In the genomic region with DNA sequence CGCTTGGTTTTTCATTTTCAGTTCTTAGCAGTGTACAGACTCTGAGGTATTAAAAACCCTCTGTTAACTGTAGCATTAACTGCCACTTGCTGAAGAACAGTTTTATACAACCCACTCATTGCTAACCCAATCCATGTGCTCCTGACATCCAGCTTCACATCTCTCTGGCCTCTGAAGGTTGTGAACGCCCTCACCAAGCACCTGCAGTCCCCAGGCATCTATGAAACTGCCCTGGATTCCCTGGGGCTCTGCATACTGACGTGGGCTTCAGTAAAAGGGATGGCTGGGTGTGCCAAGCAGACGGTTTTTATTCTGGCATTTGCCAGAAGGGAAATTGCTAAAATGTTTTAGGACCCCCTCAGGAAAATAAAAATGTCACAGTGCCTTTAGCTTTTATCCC, we compare ENCODE assay signal across 19 mouse cellular contexts.
"Had no signal": no experiment of that assay in that cellular context is flagged by ENCODE, and none has a peak within 500 bp of the region (broad histone marks: within the 10 kb centered on the region; RNA-seq: fewer than 3 reads in every experiment).

No protein-coding gene starts in this region.

- H3K4me1 ChIP-seq: liver, embryonic 15.5 days; lung, embryonic 15.5 days; midbrain, embryonic 12.5 days; neural tube, embryonic 12.5 days had no signal

- H3K9me3 ChIP-seq: liver, embryonic 15.5 days; lung, embryonic 15.5 days had no signal

- ATAC-seq: liver, postnatal 0 days; lung, postnatal 0 days; midbrain, embryonic 16.5 days had no signal

- H3K4me2 ChIP-seq: liver, embryonic 15.5 days; lung, embryonic 15.5 days; midbrain, embryonic 12.5 days; neural tube, embryonic 12.5 days had no signal

- H3K27ac ChIP-seq: liver, embryonic 15.5 days; lung, embryonic 15.5 days; macrophage; midbrain, embryonic 12.5 days; neural tube, embryonic 12.5 days had no signal

- H3K4me3 ChIP-seq: liver, embryonic 15.5 days; lung, embryonic 15.5 days; megakaryocyte, embryonic 14.5 days; midbrain, embryonic 12.5 days; neural tube, embryonic 12.5 days had no signal

- H3K36me3 ChIP-seq: liver, embryonic 15.5 days; lung, embryonic 15.5 days; midbrain, embryonic 12.5 days; neural tube, embryonic 12.5 days had no signal

- H3K9ac ChIP-seq: liver, embryonic 15.5 days; liver, postnatal 0 days; lung, embryonic 15.5 days; midbrain, embryonic 12.5 days; neural tube, embryonic 12.5 days had no signal

- DNase-seq: liver, postnatal 0 days; lung, adult 2 months; lung, postnatal 14 days; lung, postnatal 36 days; midbrain, embryonic 14.5 days; right cerebral cortex, postnatal 25 days; right cerebral cortex, postnatal 4 days; spleen, adult 18-20 months; thymus, adult 18-20 months; thymus, postnatal 14 days; thymus, postnatal 36 days had no signal

- H3K27me3 ChIP-seq: liver, embryonic 15.5 days; lung, embryonic 15.5 days; megakaryocyte, embryonic 14.5 days; midbrain, embryonic 12.5 days; neural tube, embryonic 12.5 days had no signal
